Mouse (Mus musculus): Measurements from ENCODE around the gene Sp100. TPM values are rescaled to one million over a fixed set of nuclear protein-coding genes. Genes with fewer than 3 reads are reported as not detected.
A peak's percentile ranks its signal among the peaks of the same experiment; 100 is the strongest.
"Not testable (repeated sequence)": the region's sequence is repeated elsewhere in the genome, so short reads cannot be mapped to it uniquely, and the experiment has no call there.

Gene Sp100
- total RNA-seq (2021): 10 to 100 TPM; 16.9 to 21.6 TPM
- polyA plus RNA-seq (2012; rRNA removed): 13.5 and 25.3 TPM in 2 replicates
- long read RNA-seq, partial matches to known transcripts: 0 of 2 reads
- long read RNA-seq, other reads (novel, unspliced or antisense): 2 of 2 reads

DNA sequence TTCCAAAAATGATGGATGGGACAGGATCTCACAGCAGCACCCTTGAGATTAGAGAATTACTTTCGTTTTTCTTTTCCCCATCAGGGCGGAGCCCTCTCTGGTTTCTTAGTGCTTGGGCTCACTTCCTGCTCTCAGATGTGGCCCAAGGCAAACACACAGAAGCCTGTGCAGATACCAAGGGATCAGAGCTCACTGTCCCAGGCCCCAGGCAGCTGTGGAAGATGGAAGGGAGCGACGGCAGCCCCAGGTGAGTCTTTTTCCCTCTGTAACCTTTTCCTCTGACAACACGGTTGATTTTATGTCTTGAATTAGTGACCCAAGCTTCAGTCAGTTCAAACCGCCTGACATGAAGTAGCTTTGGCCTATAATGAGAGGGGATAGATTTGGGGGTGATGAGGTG is at the start of gene Sp100:
Sp100 (plus strand) TSS at position 108 of the 400 bp plus-strand sequence.
- peak; percentile 70 for TF ChIP-seq POLR2A (IDR thresholded peaks at IDR 0.05; ENCODE audit: insufficient read depth, low read depth, low read length)
- WGBS: 31% methylated on average over 6 of the region's 6 CpGs
- peak within 1 kb of the TSS; percentile 47 for H3K4me3 ChIP-seq

DNA sequence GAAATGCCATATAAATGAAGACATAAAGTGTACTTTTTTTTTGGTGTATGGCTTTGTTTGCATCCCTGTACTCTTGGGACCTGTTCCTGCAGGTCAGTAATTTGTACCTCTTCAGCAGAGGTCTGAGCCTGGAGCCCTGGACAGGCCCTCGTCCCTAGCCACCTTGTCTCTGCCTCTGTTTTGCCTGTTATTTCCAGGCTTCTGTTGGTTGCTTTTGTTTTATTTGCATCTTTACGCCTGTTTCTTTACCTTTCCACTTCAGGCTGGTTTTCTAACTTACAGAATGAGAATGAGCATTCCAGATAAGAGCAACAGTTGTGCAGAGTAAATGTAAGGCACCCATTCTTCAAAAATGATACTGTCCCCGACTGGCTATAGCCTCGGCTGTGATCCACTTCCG is 49.7 kb upstream of the Sp100 start, which contains the start of gene Sp140:
Sp140 (plus strand) TSS at position 301 of the 400 bp plus-strand sequence.
- intact Hi-C loops (cut with DNase I); H3K27me3 ChIP-seq (ENCODE audit: control insufficient read depth, insufficient read depth, low read length); H3K4me3 ChIP-seq; H3K79me2 ChIP-seq (replicated peaks; ENCODE audit: control insufficient read depth, insufficient read depth, low read length); H3K9ac ChIP-seq (ENCODE audit: low read depth, low read length); H3K36me3 ChIP-seq (ENCODE audit: control insufficient read depth, insufficient read depth, low read length); DNase-seq; H3K4me1 ChIP-seq (ENCODE audit: control insufficient read depth, insufficient read depth, low read length): not testable (repeated sequence)
- 45% methylated on average over 1 of the region's 5 CpGs for WGBS
- H3K27ac ChIP-seq: peak within 1 kb of the TSS; percentile 28; the same call in 1 of the 2 replicates

More for the DNA sequence above, at the start of gene Sp100:
- DNase-seq: peak; percentile 54 to 66
- intact Hi-C loops (cut with DNase I); H3K4me1 ChIP-seq (ENCODE audit: control insufficient read depth, insufficient read depth, low read length); H3K79me2 ChIP-seq (replicated peaks; ENCODE audit: control insufficient read depth, insufficient read depth, low read length); H3K27me3 ChIP-seq (ENCODE audit: control insufficient read depth, insufficient read depth, low read length); H3K36me3 ChIP-seq (ENCODE audit: control insufficient read depth, insufficient read depth, low read length): not testable (repeated sequence)
- Histone ChIP-seq H3K27ac (peak within 1 kb of the TSS; percentile 86), H3K9ac (ENCODE audit: low read depth, low read length) (peak within 1 kb of the TSS; percentile 64)

DNA sequence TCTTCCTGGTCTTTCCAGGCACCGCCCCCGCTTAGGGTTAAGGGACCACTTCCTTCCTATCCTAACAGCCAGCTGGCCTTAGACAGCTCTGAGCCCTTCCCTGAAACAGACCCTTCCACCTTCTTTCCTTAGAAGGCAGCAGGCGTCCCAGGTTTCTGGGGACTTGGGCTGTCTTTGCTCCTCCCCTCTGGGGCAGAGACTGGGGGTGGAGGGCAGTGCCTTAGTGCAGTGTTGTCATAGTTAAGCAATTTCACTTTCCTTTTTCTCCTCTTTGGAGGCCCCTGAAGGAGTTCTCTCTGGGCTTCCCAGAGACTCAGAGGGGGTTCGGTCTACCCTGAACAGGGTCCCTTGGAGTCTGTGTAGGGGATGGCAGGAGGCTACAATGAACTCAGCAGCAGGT is 49.0 kb upstream of the Sp100 start:
- H3K79me2 ChIP-seq (replicated peaks; ENCODE audit: control insufficient read depth, insufficient read depth, low read length); H3K36me3 ChIP-seq (ENCODE audit: control insufficient read depth, insufficient read depth, low read length); H3K9ac ChIP-seq (ENCODE audit: low read depth, low read length); H3K4me3 ChIP-seq; H3K4me1 ChIP-seq (ENCODE audit: control insufficient read depth, insufficient read depth, low read length); intact Hi-C loops (cut with DNase I); H3K27me3 ChIP-seq (ENCODE audit: control insufficient read depth, insufficient read depth, low read length): not testable (repeated sequence)
- DNase-seq: peak; percentile 61 to 68
- 60% methylated on average over 4 of the region's 4 CpGs for WGBS
- peak overlapping the region; percentile 28; the same call in 1 of the 2 replicates for H3K27ac ChIP-seq

DNA sequence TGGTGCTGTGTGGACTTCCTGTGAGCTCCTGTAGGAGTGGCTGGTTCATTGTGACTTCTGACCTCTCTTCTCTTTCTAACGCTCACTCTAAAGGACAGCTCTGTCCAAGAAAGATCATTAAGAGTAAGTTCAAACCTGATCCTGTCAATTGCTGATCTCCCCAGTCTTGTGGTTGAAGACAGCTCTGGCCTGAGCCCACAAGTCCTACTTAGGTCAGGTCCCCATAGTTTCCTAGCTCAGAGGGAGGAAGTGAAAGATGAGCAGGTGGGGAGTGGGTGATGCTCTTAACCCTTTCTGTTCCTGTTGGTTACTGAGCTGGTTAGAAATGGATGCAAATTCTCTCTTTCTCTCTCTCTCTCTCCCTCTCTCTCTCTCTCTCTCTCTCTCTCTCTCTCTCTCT is 45.4 kb upstream of the Sp100 start:
- H3K27ac ChIP-seq; H3K4me1 ChIP-seq (ENCODE audit: control insufficient read depth, insufficient read depth, low read length); H3K9ac ChIP-seq (ENCODE audit: low read depth, low read length); DNase-seq; H3K36me3 ChIP-seq (ENCODE audit: control insufficient read depth, insufficient read depth, low read length); intact Hi-C loops (cut with DNase I); H3K27me3 ChIP-seq (ENCODE audit: control insufficient read depth, insufficient read depth, low read length); H3K4me3 ChIP-seq; H3K79me2 ChIP-seq (replicated peaks; ENCODE audit: control insufficient read depth, insufficient read depth, low read length): not testable (repeated sequence)
- 67% methylated on average over 1 of the region's 1 CpGs for WGBS

DNA sequence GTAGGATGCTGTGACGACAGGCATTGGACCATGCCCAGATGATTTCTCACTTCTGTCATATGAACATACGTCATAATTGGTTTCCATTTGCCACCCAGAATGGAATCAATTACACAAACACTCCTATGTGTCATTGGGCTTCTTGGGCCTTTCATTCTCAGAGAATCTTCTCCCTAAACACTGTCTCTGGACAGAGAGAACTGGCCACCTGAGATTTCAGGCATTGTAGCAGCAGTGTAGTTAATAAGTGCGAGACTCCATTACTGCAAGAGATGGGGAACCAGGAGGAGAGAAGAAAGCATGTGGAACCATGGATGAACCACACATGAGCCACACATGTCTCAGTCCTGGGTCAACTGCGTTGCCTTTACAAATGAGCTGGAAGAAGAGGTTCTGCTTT is 41.4 kb upstream of the Sp100 start:
- WGBS: 73% methylated on average over 4 of the region's 4 CpGs
- H3K27me3 ChIP-seq (ENCODE audit: control insufficient read depth, insufficient read depth, low read length); H3K36me3 ChIP-seq (ENCODE audit: control insufficient read depth, insufficient read depth, low read length); H3K9ac ChIP-seq (ENCODE audit: low read depth, low read length); DNase-seq; intact Hi-C loops (cut with DNase I); H3K79me2 ChIP-seq (replicated peaks; ENCODE audit: control insufficient read depth, insufficient read depth, low read length); H3K4me3 ChIP-seq; H3K4me1 ChIP-seq (ENCODE audit: control insufficient read depth, insufficient read depth, low read length); H3K27ac ChIP-seq: not testable (repeated sequence)

DNA sequence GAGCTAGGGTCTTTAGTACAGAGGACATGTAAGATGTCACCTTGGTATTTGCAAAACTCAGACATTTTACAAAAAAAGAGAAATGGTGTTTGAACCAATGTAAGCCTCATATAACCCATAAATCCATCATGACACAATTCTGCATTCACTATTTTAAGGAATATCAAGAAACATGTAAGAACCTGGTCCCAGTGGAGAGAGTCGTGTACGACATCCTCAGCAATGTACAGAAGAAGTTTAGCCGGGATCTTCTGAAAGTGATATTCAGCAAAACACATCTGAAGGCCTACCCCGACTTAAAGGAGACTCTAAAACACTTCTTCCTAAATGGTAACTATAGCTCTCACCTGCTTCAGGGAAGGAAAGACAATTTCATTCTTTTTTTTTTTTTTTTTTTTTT is 39.2 kb upstream of the Sp100 start:
- H3K79me2 ChIP-seq (replicated peaks; ENCODE audit: control insufficient read depth, insufficient read depth, low read length); H3K27ac ChIP-seq; H3K4me3 ChIP-seq; intact Hi-C loops (cut with DNase I); DNase-seq; H3K27me3 ChIP-seq (ENCODE audit: control insufficient read depth, insufficient read depth, low read length); H3K36me3 ChIP-seq (ENCODE audit: control insufficient read depth, insufficient read depth, low read length); H3K4me1 ChIP-seq (ENCODE audit: control insufficient read depth, insufficient read depth, low read length); H3K9ac ChIP-seq (ENCODE audit: low read depth, low read length): not testable (repeated sequence)
- no CpG with 5 or more reads among the region's 4 CpGs for WGBS

DNA sequence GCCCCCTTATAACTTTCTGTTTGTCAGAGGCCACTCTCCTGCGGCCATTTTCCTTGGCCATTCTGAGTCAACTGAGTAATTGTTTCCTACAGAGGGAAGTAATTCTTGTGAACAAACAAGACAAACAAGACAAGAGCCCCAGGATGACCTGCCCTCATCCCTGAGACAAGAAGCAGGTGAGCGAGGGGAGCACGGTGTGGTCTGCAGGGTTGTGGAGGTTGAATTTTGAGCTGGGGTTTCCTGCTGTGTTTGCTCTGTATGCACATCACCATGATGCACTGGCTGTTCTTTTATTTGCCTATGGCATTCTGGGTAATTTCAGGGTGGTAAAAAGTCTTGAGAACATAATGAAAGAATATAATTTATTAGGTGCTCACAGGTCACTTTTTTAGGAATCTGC is 34.7 kb upstream of the Sp100 start:
- H3K79me2 ChIP-seq (replicated peaks; ENCODE audit: control insufficient read depth, insufficient read depth, low read length); intact Hi-C loops (cut with DNase I); H3K4me3 ChIP-seq; H3K27ac ChIP-seq; H3K36me3 ChIP-seq (ENCODE audit: control insufficient read depth, insufficient read depth, low read length); H3K4me1 ChIP-seq (ENCODE audit: control insufficient read depth, insufficient read depth, low read length); H3K9ac ChIP-seq (ENCODE audit: low read depth, low read length); H3K27me3 ChIP-seq (ENCODE audit: control insufficient read depth, insufficient read depth, low read length); DNase-seq: not testable (repeated sequence)
- WGBS: 88% methylated on average over 3 of the region's 3 CpGs

DNA sequence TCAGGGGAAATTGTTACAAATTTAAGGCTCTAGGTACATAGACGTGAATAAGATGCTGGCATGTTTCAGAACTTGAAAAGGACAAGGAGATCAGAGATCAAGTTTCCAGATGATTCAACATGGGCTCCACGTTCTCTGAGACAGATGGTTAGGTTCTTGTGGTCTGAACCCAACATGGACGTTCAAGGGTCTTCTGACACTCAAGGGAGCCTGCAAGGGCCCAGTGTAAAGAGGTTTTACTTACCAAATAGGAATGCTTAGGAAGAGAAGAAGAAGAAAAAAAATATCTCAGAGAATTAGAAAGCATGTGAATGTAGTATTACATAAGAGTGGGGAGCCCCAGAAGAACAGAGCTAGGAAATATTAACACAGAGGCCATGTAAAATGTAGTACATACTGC is 34.0 kb upstream of the Sp100 start:
- H3K27me3 ChIP-seq (ENCODE audit: control insufficient read depth, insufficient read depth, low read length); intact Hi-C loops (cut with DNase I); H3K79me2 ChIP-seq (replicated peaks; ENCODE audit: control insufficient read depth, insufficient read depth, low read length); H3K9ac ChIP-seq (ENCODE audit: low read depth, low read length); H3K4me1 ChIP-seq (ENCODE audit: control insufficient read depth, insufficient read depth, low read length); H3K27ac ChIP-seq; DNase-seq; H3K4me3 ChIP-seq; H3K36me3 ChIP-seq (ENCODE audit: control insufficient read depth, insufficient read depth, low read length): not testable (repeated sequence)
- 48% methylated on average over 3 of the region's 3 CpGs for WGBS

DNA sequence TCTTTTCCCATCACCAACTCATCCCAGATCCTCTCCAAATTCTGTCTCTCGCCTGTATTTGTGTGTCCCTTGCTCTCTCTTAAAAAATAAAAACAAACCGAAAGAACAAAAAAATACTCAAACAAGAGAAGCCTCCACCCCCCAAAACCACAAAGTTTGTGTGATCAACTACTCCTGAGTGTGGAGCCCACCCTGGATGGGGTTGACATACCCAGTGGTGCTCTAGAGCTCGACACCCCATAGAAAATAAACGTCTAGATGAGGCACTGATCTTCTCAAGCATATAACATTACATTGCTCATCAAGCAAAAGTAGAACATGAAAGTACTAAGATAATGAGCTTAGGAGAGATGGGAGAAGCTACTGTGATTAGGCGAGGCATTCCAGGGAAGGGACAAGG is 32.6 kb upstream of the Sp100 start:
- H3K4me3 ChIP-seq; H3K9ac ChIP-seq (ENCODE audit: low read depth, low read length); H3K79me2 ChIP-seq (replicated peaks; ENCODE audit: control insufficient read depth, insufficient read depth, low read length); DNase-seq; intact Hi-C loops (cut with DNase I); H3K36me3 ChIP-seq (ENCODE audit: control insufficient read depth, insufficient read depth, low read length); H3K4me1 ChIP-seq (ENCODE audit: control insufficient read depth, insufficient read depth, low read length); H3K27ac ChIP-seq; H3K27me3 ChIP-seq (ENCODE audit: control insufficient read depth, insufficient read depth, low read length): not testable (repeated sequence)
- WGBS: 51% methylated on average over 4 of the region's 5 CpGs

DNA sequence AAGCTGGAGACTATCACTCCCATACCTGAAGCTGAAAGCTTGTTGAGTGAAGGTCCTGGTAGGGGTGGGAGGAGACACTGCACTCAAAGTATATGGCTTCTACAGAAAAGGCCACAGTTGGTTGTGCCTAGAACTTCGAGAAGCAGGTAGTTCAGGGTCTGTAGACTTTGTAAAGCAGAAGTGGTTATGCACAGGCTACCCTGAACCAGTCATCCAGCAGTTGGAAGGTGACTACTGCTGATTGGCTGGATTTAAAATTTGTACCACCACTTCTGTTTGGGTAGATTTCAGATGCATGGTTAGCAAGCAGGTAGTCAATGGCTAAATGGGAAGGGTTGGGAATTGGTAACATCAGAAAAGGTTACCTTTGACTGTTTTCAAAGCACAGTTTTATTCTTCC is 31.1 kb upstream of the Sp100 start:
- DNase-seq; H3K27ac ChIP-seq; intact Hi-C loops (cut with DNase I); H3K27me3 ChIP-seq (ENCODE audit: control insufficient read depth, insufficient read depth, low read length); H3K36me3 ChIP-seq (ENCODE audit: control insufficient read depth, insufficient read depth, low read length); H3K4me3 ChIP-seq; H3K9ac ChIP-seq (ENCODE audit: low read depth, low read length); H3K4me1 ChIP-seq (ENCODE audit: control insufficient read depth, insufficient read depth, low read length); H3K79me2 ChIP-seq (replicated peaks; ENCODE audit: control insufficient read depth, insufficient read depth, low read length): not testable (repeated sequence)
- 65% methylated on average over 1 of the region's 1 CpGs for WGBS
